Mouse (Mus musculus): ENCODE data around the gene Nfe2l1.

Gene Nfe2l1

GRCm38 (mm10) chr11:96848694-96849093 is 18.9 kb upstream of the Nfe2l1 start:
- intact Hi-C loops (cut with DNase I): no loop called here

GRCm38 (mm10) chr11:96847240-96847639 is 17.5 kb upstream of the Nfe2l1 start:
- intact Hi-C loops (cut with DNase I): no loop called here

GRCm38 (mm10) chr11:96843627-96844026 is 13.9 kb upstream of the Nfe2l1 start:
- intact Hi-C loops (cut with DNase I): no loop called here

- intact Hi-C loops (cut with DNase I): no loop called here
Observed at GRCm38 (mm10) chr11:96840290-96840689, 10.5 kb upstream of the Nfe2l1 start.

GRCm38 (mm10) chr11:96839877-96840276 is 10.1 kb upstream of the Nfe2l1 start:
- intact Hi-C loops (cut with DNase I): no loop called here

GRCm38 (mm10) chr11:96839428-96839827 is 9.7 kb upstream of the Nfe2l1 start:
- intact Hi-C loops (cut with DNase I): no loop called here

GRCm38 (mm10) chr11:96838341-96838740 is 8.6 kb upstream of the Nfe2l1 start:
- intact Hi-C loops (cut with DNase I): no loop called here

GRCm38 (mm10) chr11:96837298-96837697 is 7.5 kb upstream of the Nfe2l1 start:
- intact Hi-C loops (cut with DNase I): no loop called here

GRCm38 (mm10) chr11:96834127-96834526 is 4.4 kb upstream of the Nfe2l1 start:
- intact Hi-C loops (cut with DNase I): no loop called here

GRCm38 (mm10) chr11:96832973-96833372 is 3.2 kb upstream of the Nfe2l1 start:
- intact Hi-C loops (cut with DNase I): no loop called here

- intact Hi-C loops (cut with DNase I): no loop called here
Observed at GRCm38 (mm10) chr11:96832541-96832940, 2.8 kb upstream of the Nfe2l1 start.

- intact Hi-C loops (cut with DNase I): no loop called here
Observed at GRCm38 (mm10) chr11:96831516-96831915, 1.7 kb upstream of the Nfe2l1 start.

- intact Hi-C loops (cut with DNase I): no loop called here
Observed at GRCm38 (mm10) chr11:96830539-96831216, 910 bp upstream of the Nfe2l1 start.

GRCm38 (mm10) chr11:96829403-96829812 is 360 bp downstream of the Nfe2l1 start:
- intact Hi-C loops (cut with DNase I): no loop called here

GRCm38 (mm10) chr11:96828881-96829280 is 887 bp downstream of the Nfe2l1 start:
- intact Hi-C loops (cut with DNase I): no loop called here

- intact Hi-C loops (cut with DNase I): no loop called here
Observed at GRCm38 (mm10) chr11:96827917-96828316, 1.9 kb downstream of the Nfe2l1 start.

GRCm38 (mm10) chr11:96827062-96827581 is 2.6 kb downstream of the Nfe2l1 start:
- intact Hi-C loops (cut with DNase I): no loop called here

GRCm38 (mm10) chr11:96826481-96826880 is 3.3 kb downstream of the Nfe2l1 start:
- intact Hi-C loops (cut with DNase I): no loop called here

GRCm38 (mm10) chr11:96824783-96825495 is 4.8 kb downstream of the Nfe2l1 start:
- intact Hi-C loops (cut with DNase I): no loop called here

GRCm38 (mm10) chr11:96823880-96824782 is 5.6 kb downstream of the Nfe2l1 start:
- intact Hi-C loops (cut with DNase I): no loop called here

GRCm38 (mm10) chr11:96823471-96823837 is 6.3 kb downstream of the Nfe2l1 start:
- intact Hi-C loops (cut with DNase I): no loop called here
